Mouse (Mus musculus) midbrain, embryonic 12.5 days (tissue): Measurements from ENCODE around the gene Maml1. TPM values are rescaled to one million over a fixed set of nuclear protein-coding genes. Genes with fewer than 3 reads are reported as not detected.

Experiments used
- ATAC-seq: fragments of 200-750 bp; cut with Nextera tagmentation; 2 replicates; pipeline ENCODE4 v1.8.0; 2017; ENCODE audit warnings: low read depth, moderate TSS enrichment, moderate library complexity; ENCODE audit not compliant: low FRiP score
- H3K27ac ChIP-seq: fragments of 300-500 bp; sonication (generic); replicated peaks from 2 replicates; pipeline ENCODE4 v1.5.1; 2016; ENCODE audit warnings: mild to moderate bottlenecking
- H3K27me3 ChIP-seq: fragments of 300-500 bp; sonication (generic); 2 replicates; pipeline ENCODE4 v1.6.1; 2016; ENCODE audit warnings: mild to moderate bottlenecking
- H3K36me3 ChIP-seq: fragments of 300-500 bp; sonication (generic); 2 replicates; pipeline ENCODE4 v1.6.1; 2016
- H3K4me1 ChIP-seq: fragments of 300-500 bp; sonication (generic); 2 replicates; pipeline ENCODE4 v1.6.1; 2016
- H3K4me2 ChIP-seq: fragments of 300-500 bp; sonication (generic); replicated peaks from 2 replicates; pipeline ENCODE4 v1.6.1; 2016; ENCODE audit warnings: mild to moderate bottlenecking, moderate library complexity
- H3K4me3 ChIP-seq: fragments of 300-500 bp; sonication (generic); 2 replicates; pipeline ENCODE4 v1.5.1; 2016; ENCODE audit warnings: mild to moderate bottlenecking
- H3K9ac ChIP-seq: fragments of 300-500 bp; sonication (generic); replicated peaks from 2 replicates; pipeline ENCODE4 v1.6.1; 2016; ENCODE audit warnings: mild to moderate bottlenecking, moderate library complexity
- H3K9me3 ChIP-seq: fragments of 300-500 bp; sonication (generic); 2 replicates; pipeline ENCODE4 v1.6.1; 2016; ENCODE audit warnings: mild to moderate bottlenecking
- WGBS: fragments of 180-500 bp; shearing (Covaris S2); methylation state at CpG from one replicate; pipeline ENCODE4 v1.1.7; 2016; 5-methylcytosine and 5-hydroxymethylcytosine counted together
- polyA plus RNA-seq: library from polyadenylated mRNA; unstranded; fragments of >200 nt; fragmentation: Nextera tagmentation; extraction: Ambion mirVana; gene quantifications from 2 replicates; pipeline ENCODE4 v1.2.1, GENCODE M21; 2016

Maml1 gene
- polyA plus RNA-seq, 1 experiment from 2014 or later: 6.6 TPM

DNA sequence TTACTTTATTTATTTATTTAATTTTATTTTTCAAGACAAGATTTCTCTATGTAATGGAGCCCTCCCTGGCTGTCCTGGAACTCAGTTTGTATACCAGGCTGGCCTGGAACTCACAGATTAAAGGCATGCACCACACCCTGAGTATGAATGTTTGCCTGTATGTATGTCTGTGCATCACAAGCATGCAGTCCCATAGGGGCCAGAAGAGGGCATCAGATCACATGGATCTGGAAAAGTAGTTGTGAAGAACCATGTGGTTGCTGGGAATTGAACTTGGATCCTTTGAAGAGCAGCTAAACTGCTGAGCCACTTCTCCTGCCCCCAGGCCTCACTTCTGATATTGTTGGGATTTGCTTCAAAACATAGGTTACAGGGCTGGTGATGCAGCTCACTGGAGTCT, 15.1 kb downstream of the Maml1 start:
- H3K27ac ChIP-seq: no peak overlapping the region
- ATAC-seq: no peak
- no peak overlapping the region for H3K4me3 ChIP-seq
- peaks cover 20% of the 10 kb centered on the region for H3K36me3 ChIP-seq
- H3K27me3 ChIP-seq: no peaks in the 10 kb centered on the region
- no peaks in the 10 kb centered on the region for H3K9me3 ChIP-seq
- no peak overlapping the region for H3K9ac ChIP-seq
- H3K4me1 ChIP-seq: no peaks in the 10 kb centered on the region
- no peak overlapping the region for H3K4me2 ChIP-seq

DNA sequence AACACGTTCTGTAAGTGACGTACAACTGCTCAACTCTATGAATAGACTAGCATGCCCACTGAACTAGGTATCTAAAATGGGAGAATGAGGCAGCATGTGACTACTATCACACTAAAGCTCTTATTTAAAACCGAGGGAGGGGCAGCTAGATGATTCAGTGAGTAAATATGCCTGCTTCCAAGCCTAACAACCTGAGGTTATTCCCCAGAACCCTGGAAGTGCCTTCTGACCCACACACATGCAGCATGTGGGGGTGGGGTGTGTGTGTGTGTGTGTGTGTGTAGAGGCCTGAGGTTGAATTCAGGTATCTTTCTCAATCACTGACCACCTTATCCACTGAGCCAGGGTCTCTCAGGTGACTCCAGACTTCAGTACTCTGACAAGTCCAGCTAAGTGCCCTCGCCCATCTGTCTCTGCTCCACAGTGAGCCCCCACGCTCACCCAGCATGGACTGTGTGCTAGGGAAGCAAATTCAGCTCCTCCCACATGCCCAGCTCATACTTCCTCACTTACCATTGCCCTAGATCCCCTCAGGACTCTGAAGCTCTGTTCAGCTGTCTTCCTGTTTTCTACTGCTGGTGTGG, 16.5 kb downstream of the Maml1 start:
- H3K4me2 ChIP-seq: no peak overlapping the region
- H3K9me3 ChIP-seq: no peaks in the 10 kb centered on the region
- H3K9ac ChIP-seq: no peak overlapping the region
- no peak for ATAC-seq
- H3K27ac ChIP-seq: no peak overlapping the region
- H3K36me3 ChIP-seq: peaks cover 12% of the 10 kb centered on the region
- no peaks in the 10 kb centered on the region for H3K4me1 ChIP-seq
- H3K4me3 ChIP-seq: no peak overlapping the region
- 94% methylated on average over 5 of the region's 5 CpGs for WGBS
- H3K27me3 ChIP-seq: no peaks in the 10 kb centered on the region

DNA sequence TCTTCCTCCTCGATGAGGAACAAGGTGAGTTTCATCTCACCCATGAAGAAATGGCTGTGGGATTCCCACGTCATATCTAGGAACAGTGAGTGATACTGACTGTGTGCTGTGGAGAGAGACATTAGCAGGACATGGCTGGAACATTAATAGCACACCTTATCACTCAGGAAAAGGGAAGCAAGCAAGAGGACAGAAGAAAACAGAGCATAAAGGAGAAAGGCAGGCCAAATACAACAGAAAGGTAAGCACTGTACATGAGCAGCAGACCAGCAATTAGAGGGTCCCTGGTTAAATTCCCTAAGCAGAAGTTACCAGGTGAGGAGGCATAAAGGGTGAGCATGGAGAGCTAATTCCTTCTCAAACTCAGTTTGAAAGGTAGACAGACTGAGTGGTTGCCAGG, 17.0 kb downstream of the Maml1 start:
- Histone ChIP-seq H3K4me2 (no peak overlapping the region), H3K9ac (no peak overlapping the region), H3K36me3 (peaks cover 9% of the 10 kb centered on the region), H3K27me3 (no peaks in the 10 kb centered on the region), H3K9me3 (no peaks in the 10 kb centered on the region), H3K4me3 (no peak overlapping the region), H3K27ac (no peak overlapping the region), H3K4me1 (no peaks in the 10 kb centered on the region)
- no peak for ATAC-seq
- WGBS: 93% methylated on average over 2 of the region's 2 CpGs

DNA sequence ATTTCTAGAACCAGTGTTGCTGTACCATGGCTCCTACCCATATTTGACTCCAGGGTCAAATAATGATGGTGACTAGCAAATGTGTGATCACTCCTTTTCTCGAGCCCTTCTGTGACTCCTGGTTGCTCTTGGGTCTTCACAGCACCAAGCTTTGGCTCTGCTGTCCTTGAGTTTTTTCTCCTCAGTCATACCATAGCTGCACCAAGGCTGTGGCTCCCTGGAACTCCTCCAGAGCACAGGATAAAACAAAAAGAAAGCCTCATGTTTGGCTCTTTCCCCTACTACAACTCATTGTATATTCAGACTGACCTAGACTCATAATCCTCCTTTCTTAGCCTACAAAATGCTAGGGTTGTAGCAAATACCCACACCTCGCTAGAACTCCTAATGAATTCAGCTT, 19.3 kb downstream of the Maml1 start:
- Histone ChIP-seq H3K9me3 (no peaks in the 10 kb centered on the region), H3K9ac (no peak overlapping the region), H3K4me3 (no peak overlapping the region), H3K4me1 (no peaks in the 10 kb centered on the region), H3K4me2 (no peak overlapping the region), H3K36me3 (peaks cover 8% of the 10 kb centered on the region), H3K27me3 (no peaks in the 10 kb centered on the region), H3K27ac (no peak overlapping the region)
- WGBS: 88% methylated on average over 2 of the region's 2 CpGs
- ATAC-seq: no peak

DNA sequence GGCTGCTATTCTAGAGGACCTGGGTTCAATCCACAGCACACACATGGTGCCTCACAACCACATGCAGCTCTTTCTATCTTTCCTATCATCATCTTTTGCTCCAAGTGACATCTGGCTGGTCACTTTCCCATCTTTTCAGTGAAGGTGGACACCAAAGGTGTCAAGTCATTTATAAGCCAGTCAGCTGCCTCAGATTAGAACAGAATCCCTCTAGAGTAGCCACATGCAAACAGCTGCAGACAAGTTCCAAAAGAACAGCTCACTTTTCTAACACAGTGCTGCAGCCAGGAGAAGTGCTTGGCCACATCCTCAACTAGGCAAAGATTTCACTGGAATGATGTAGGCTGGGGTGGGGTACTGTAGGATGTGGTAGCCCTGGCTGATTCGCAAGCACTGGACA, 22.2 kb downstream of the Maml1 start:
- H3K4me2 ChIP-seq: no peak overlapping the region
- H3K9me3 ChIP-seq: no peaks in the 10 kb centered on the region
- H3K4me1 ChIP-seq: no peaks in the 10 kb centered on the region
- H3K27ac ChIP-seq: no peak overlapping the region
- no peaks in the 10 kb centered on the region for H3K27me3 ChIP-seq
- H3K36me3 ChIP-seq: peaks cover 30% of the 10 kb centered on the region
- no peak overlapping the region for H3K9ac ChIP-seq
- no peak overlapping the region for H3K4me3 ChIP-seq
- 93% methylated on average over 1 of the region's 1 CpGs for WGBS
- ATAC-seq: no peak

DNA sequence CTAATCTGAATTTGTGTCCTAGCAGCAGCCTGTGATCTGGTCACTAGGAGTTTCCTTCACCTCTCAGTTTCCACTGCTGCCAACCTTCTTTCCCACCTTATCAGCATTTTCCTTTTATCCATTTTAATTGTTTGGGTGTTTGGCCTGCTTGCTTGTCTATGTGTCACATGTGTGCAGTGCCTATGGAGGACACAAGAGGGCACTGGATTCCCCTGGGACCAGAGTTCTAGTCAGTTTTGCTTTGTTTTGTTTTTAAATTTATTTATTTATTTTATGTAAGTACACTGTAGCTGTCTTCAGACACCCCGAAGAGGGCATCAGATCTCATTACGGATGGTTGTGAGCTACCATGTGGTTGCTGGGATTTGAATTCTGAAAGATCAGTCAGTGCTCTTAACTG, 22.9 kb downstream of the Maml1 start:
- no peak overlapping the region for H3K4me3 ChIP-seq
- ATAC-seq: no peak
- H3K27ac ChIP-seq: no peak overlapping the region
- H3K4me1 ChIP-seq: no peaks in the 10 kb centered on the region
- H3K9ac ChIP-seq: no peak overlapping the region
- H3K27me3 ChIP-seq: no peaks in the 10 kb centered on the region
- no peaks in the 10 kb centered on the region for H3K9me3 ChIP-seq
- 86% methylated on average over 2 of the region's 2 CpGs for WGBS
- no peak overlapping the region for H3K4me2 ChIP-seq
- H3K36me3 ChIP-seq: peaks cover 38% of the 10 kb centered on the region

DNA sequence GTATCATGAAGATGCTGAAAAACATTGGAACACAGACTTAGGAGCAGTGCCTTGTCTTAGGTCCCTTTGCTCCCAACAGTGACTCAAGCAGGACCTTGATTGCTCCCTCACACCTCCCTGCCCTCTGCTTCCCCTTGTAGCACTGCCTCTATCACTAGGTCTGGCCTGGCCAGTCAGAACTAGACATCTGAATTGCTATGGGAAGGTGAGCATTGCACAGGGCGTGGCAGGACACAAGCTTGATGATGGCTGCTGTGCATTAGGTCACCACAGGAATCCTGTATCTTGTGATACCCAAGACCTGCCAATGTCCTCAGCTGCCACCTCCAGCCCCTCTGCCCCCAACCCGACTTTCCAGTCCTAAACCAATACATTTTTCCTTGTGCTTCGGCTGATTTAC, 25.1 kb downstream of the Maml1 start:
- peaks cover 56% of the 10 kb centered on the region for H3K36me3 ChIP-seq
- ATAC-seq: no peak
- H3K4me3 ChIP-seq: no peak overlapping the region
- WGBS: 89% methylated on average over 3 of the region's 3 CpGs
- H3K4me1 ChIP-seq: no peaks in the 10 kb centered on the region
- H3K9me3 ChIP-seq: no peaks in the 10 kb centered on the region
- H3K27ac ChIP-seq: no peak overlapping the region
- H3K27me3 ChIP-seq: no peaks in the 10 kb centered on the region
- no peak overlapping the region for H3K4me2 ChIP-seq
- H3K9ac ChIP-seq: no peak overlapping the region

DNA sequence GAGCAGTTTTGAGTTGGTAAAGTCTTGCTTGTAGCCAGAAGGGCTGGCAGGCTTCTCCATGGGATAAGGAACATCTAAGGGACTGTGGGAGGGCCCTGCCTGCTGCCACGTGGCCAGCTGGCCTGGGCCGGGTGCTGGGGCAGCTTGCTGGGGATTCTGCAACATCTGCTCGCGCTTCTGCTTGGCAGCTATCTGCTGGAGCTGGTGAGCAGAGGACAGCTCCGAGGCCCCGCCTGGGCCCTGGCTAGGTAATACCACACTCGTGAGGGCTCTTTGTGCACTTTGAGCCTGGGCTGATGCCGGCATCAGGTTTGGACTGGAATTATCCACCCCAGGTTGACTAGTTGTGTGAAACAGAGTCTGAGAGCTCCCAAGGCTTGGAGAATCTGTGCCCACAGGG, 26.2 kb downstream of the Maml1 start:
- H3K9ac ChIP-seq: no peak overlapping the region
- no peak overlapping the region for H3K4me3 ChIP-seq
- H3K4me2 ChIP-seq: no peak overlapping the region
- no peaks in the 10 kb centered on the region for H3K4me1 ChIP-seq
- H3K27ac ChIP-seq: no peak overlapping the region
- H3K9me3 ChIP-seq: no peaks in the 10 kb centered on the region
- WGBS: 93% methylated on average over 8 of the region's 8 CpGs
- no peaks in the 10 kb centered on the region for H3K27me3 ChIP-seq
- peaks cover 66% of the 10 kb centered on the region for H3K36me3 ChIP-seq
- no peak for ATAC-seq

DNA sequence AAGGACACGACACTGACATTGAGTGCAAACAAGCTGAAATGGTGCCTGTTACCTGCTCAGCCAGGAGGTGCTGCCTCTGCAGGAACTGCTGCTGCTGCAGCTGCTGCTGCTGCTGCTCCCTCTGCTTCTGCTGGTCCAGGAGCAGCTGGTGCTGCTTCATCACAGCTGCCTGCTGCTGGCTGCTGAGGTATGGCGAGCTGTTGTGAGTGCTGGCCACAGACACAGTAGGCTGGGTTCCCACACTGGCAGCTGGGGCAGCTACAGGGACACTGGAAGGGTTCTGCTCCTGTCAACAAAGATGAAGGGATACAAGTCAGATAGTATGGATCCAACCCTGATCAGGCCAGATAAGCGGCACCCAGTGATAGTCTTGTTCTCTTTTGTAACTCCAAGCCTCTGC, 28.9 kb downstream of the Maml1 start:
- 93% methylated on average over 3 of the region's 3 CpGs for WGBS
- Histone ChIP-seq H3K4me2 (no peak overlapping the region), H3K4me1 (no peaks in the 10 kb centered on the region), H3K36me3 (peaks cover 94% of the 10 kb centered on the region), H3K27ac (no peak overlapping the region), H3K27me3 (no peaks in the 10 kb centered on the region), H3K9me3 (no peaks in the 10 kb centered on the region), H3K9ac (no peak overlapping the region), H3K4me3 (no peak overlapping the region)
- no peak for ATAC-seq

DNA sequence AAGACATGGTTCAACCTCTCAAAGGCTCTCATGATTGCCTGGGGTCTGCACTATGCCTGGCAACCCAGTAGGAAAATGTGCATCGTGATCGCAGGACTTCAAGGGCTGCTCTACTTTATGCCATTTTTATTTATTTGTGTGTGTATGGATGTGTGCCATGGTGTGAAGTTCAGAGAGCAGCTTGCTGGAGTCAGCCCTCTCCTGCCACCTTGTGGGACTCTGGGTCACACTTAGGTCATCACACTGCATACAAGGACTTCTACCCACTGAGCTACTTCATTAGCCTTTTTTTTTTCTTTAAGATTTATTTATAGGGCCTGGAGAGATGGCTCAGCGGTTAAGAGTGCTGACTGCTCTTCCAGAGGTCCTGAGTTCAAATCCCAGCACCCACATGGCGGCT, 30.1 kb downstream of the Maml1 start:
- H3K4me1 ChIP-seq: no peaks in the 10 kb centered on the region
- H3K4me2 ChIP-seq: no peak overlapping the region
- H3K9ac ChIP-seq: no peak overlapping the region
- ATAC-seq: no peak
- WGBS: 98% methylated on average over 4 of the region's 4 CpGs
- H3K4me3 ChIP-seq: no peak overlapping the region
- H3K36me3 ChIP-seq: peaks cover 97% of the 10 kb centered on the region
- H3K9me3 ChIP-seq: no peaks in the 10 kb centered on the region
- no peaks in the 10 kb centered on the region for H3K27me3 ChIP-seq
- no peak overlapping the region for H3K27ac ChIP-seq

DNA sequence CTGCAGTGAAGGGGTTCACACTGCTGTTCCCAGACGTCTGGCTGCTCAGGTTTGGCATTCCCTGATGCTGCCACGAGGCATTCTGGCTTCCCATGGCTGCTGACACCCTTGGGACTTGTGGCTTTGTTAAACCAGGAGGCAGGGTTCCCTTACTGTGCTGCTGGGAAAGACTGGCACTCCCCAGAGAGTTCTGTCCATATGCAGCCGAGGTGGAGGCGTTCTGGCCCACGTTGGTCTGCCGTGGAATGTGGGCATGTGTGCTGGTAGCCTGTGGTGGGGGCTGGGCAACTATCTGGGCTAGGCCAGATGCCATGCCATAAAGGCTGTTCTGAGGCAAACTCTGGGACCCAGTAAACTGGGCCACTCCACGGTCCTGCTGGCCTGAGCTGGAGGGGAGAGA, 33.8 kb downstream of the Maml1 start:
- Histone ChIP-seq H3K9ac (no peak overlapping the region), H3K4me1 (no peaks in the 10 kb centered on the region), H3K27ac (no peak overlapping the region), H3K9me3 (no peaks in the 10 kb centered on the region), H3K36me3 (peaks cover 75% of the 10 kb centered on the region), H3K4me3 (no peak overlapping the region), H3K27me3 (no peaks in the 10 kb centered on the region), H3K4me2 (no peak overlapping the region)
- no peak for ATAC-seq
- 86% methylated on average over 7 of the region's 7 CpGs for WGBS

DNA sequence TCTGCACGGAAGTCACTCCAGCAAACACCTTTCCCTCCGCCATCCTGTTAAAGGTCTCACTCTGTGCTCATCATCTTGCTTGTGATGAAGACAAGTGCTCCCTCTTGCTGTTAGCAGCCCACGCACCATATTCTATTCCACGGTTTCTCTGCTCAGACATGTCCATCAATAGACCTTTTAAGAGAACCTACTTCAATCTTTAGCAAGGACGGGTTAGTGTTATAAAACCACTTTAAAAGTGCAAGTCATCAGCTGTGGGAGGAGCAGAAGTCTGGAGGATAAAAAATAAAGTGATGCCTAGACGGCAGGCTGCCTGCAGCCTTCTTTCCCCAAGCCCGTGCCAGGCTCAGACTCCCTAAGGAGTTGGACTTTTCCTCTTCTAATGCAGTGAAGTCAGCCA, 35.5 kb downstream of the Maml1 start:
- Histone ChIP-seq H3K9ac (no peak overlapping the region), H3K36me3 (peaks cover 58% of the 10 kb centered on the region), H3K27me3 (no peaks in the 10 kb centered on the region), H3K27ac (no peak overlapping the region), H3K9me3 (no peaks in the 10 kb centered on the region), H3K4me1 (no peaks in the 10 kb centered on the region), H3K4me3 (no peak overlapping the region), H3K4me2 (no peak overlapping the region)
- ATAC-seq: no peak
- 93% methylated on average over 7 of the region's 7 CpGs for WGBS

DNA sequence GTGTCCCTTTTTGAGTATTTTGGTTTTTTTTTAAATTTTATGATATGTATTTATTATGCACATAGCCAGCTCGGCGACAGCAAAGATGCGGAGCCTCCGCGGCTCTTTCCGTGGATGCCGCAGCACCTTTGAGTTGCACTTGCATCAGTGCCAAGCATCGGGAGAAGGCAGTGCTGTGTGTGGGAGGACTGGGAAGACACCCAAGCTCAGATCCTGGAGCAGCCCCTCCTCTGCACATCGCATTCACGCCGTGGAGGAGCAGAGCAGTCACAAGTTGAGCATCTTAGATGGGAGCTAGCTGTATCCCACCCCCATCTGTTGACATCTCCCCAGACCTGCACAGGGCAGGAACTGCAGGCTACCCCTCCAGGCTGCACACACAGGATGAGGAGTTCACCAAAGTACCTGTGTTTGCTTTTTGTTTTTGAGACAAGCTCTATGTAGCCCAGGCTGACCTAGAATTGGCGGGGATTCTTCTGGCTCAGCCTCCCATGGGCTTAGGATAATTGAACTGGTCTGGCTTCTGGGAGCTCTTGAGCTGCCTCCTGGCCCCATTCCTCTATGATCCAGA, 38.0 kb downstream of the Maml1 start:
- H3K27ac ChIP-seq: no peak overlapping the region
- ATAC-seq: 0 out of 2 replicates have a peak, but pooled peaks have one; percentile 16

More for the DNA sequence above, 38.0 kb downstream of the Maml1 start:
- Histone ChIP-seq H3K27me3 (no peaks in the 10 kb centered on the region), H3K36me3 (peaks cover 33% of the 10 kb centered on the region), H3K4me3 (no peak overlapping the region), H3K9me3 (no peaks in the 10 kb centered on the region), H3K9ac (no peak overlapping the region), H3K4me2 (no peak overlapping the region), H3K4me1 (no peaks in the 10 kb centered on the region)
- 87% methylated on average over 12 of the region's 12 CpGs for WGBS
